Mouse (Mus musculus): ENCODE data around the gene Yeats2. TPM values are rescaled to one million over a fixed set of nuclear protein-coding genes. Genes with fewer than 3 reads are reported as not detected.
"Not testable (repeated sequence)": the region's sequence is repeated elsewhere in the genome, so short reads cannot be mapped to it uniquely, and the experiment has no call there.

Yeats2 gene
- 10 to 100 TPM; 10.7 to 12.0 TPM for total RNA-seq (2021)

- intact Hi-C loops (cut with DNase I), result loop anchor here (5.0 kb wide), 1 partner anchor 34 kb away; no protein-coding TSS in a partner anchor
- peak; percentile 74 for DNase-seq (ENCODE audit: low spot score)
Measured at GRCm38 (mm10) chr16:20140772-20141531, at the start of gene Yeats2. Gene Yeats2 (plus strand): TSS chr16:20141063.

- intact Hi-C loops (cut with DNase I), result loop anchor here (5.0 to 10.0 kb wide), 3 partner anchors 114 to 371 kb away; partner anchors contain the start of gene Klhl6
- DNase-seq (ENCODE audit: low spot score), result no peak
Measured at GRCm38 (mm10) chr16:20095966-20096365, 44.9 kb upstream of the Yeats2 start.

- peak; percentile 91 for DNase-seq (ENCODE audit: low spot score)
- intact Hi-C loops (cut with DNase I), result loop anchor here (5.0 to 10.0 kb wide), 3 partner anchors 115 to 372 kb away; partner anchors contain the start of gene Klhl6
Measured at GRCm38 (mm10) chr16:20097069-20097710, 43.7 kb upstream of the Yeats2 start, which contains the start of gene Klhl24. Gene Klhl24 (plus strand): TSS chr16:20097542.

- peak; percentile 93 for DNase-seq (ENCODE audit: low spot score)
- intact Hi-C loops (cut with DNase I), result loop anchor here (5.0 to 10.0 kb wide), 3 partner anchors 116 to 373 kb away; partner anchors contain the start of gene Klhl6
Measured at GRCm38 (mm10) chr16:20097711-20098374, 43.0 kb upstream of the Yeats2 start.

GRCm38 (mm10) chr16:20098375-20098727 lies 42.5 kb upstream of the Yeats2 start:
- intact Hi-C loops (cut with DNase I), result loop anchor here (5.0 to 10.0 kb wide), 3 partner anchors 116 to 374 kb away; partner anchors contain the start of gene Klhl6
- DNase-seq (ENCODE audit: low spot score), result no peak

- intact Hi-C loops (cut with DNase I), result loop anchor here (5.0 to 10.0 kb wide), 3 partner anchors 117 to 374 kb away; partner anchors contain the start of gene Klhl6
Measured at GRCm38 (mm10) chr16:20098866-20099629, 41.8 kb upstream of the Yeats2 start.

GRCm38 (mm10) chr16:20106996-20107395 lies 33.9 kb upstream of the Yeats2 start:
- DNase-seq (ENCODE audit: low spot score), result no peak
- intact Hi-C loops (cut with DNase I), result loop anchor here (5.0 kb wide), 1 partner anchor 35 kb away; the partner anchor contains the start of gene Yeats2

More at GRCm38 (mm10) chr16:20098866-20099629, 41.8 kb upstream of the Yeats2 start:
- DNase-seq (ENCODE audit: low spot score), result no peak

GRCm38 (mm10) chr16:20108961-20109360 lies 31.9 kb upstream of the Yeats2 start:
- intact Hi-C loops (cut with DNase I), result loop anchor here (5.0 kb wide), 1 partner anchor 33 kb away; the partner anchor contains the start of gene Yeats2

GRCm38 (mm10) chr16:20112649-20113048 lies 28.2 kb upstream of the Yeats2 start:
- intact Hi-C loops (cut with DNase I), result no loop called here
- no peak for DNase-seq (ENCODE audit: low spot score)

More at GRCm38 (mm10) chr16:20108961-20109360, 31.9 kb upstream of the Yeats2 start:
- DNase-seq (ENCODE audit: low spot score), result no peak

GRCm38 (mm10) chr16:20116069-20116468 lies 24.8 kb upstream of the Yeats2 start:
- intact Hi-C loops (cut with DNase I), result no loop called here
- DNase-seq (ENCODE audit: low spot score), result no peak

- intact Hi-C loops (cut with DNase I), result not testable (repeated sequence)
Measured at GRCm38 (mm10) chr16:20126319-20126883, 14.5 kb upstream of the Yeats2 start.

GRCm38 (mm10) chr16:20130397-20130796 lies 10.5 kb upstream of the Yeats2 start:
- intact Hi-C loops (cut with DNase I), result no loop called here
- DNase-seq (ENCODE audit: low spot score), result no peak

More at GRCm38 (mm10) chr16:20126319-20126883, 14.5 kb upstream of the Yeats2 start:
- DNase-seq (ENCODE audit: low spot score), result not testable (repeated sequence)

GRCm38 (mm10) chr16:20144568-20144967 lies 3.7 kb downstream of the Yeats2 start:
- intact Hi-C loops (cut with DNase I), result loop anchor here (5.0 kb wide), 1 partner anchor 37 kb away; no protein-coding TSS in a partner anchor
- no peak for DNase-seq (ENCODE audit: low spot score)

GRCm38 (mm10) chr16:20151991-20152390 lies 11.1 kb downstream of the Yeats2 start:
- no peak for DNase-seq (ENCODE audit: low spot score)
- intact Hi-C loops (cut with DNase I), result no loop called here

- DNase-seq (ENCODE audit: low spot score), result no peak
- intact Hi-C loops (cut with DNase I), result no loop called here
Measured at GRCm38 (mm10) chr16:20153742-20154141, 12.9 kb downstream of the Yeats2 start.

- intact Hi-C loops (cut with DNase I), result no loop called here
Measured at GRCm38 (mm10) chr16:20160130-20160529, 19.3 kb downstream of the Yeats2 start.

GRCm38 (mm10) chr16:20169071-20169470 lies 28.2 kb downstream of the Yeats2 start:
- intact Hi-C loops (cut with DNase I), result no loop called here
- no peak for DNase-seq (ENCODE audit: low spot score)

More at GRCm38 (mm10) chr16:20160130-20160529, 19.3 kb downstream of the Yeats2 start:
- DNase-seq (ENCODE audit: low spot score), result no peak

GRCm38 (mm10) chr16:20169471-20170106 lies 28.7 kb downstream of the Yeats2 start:
- no peak for DNase-seq (ENCODE audit: low spot score)
- intact Hi-C loops (cut with DNase I), result no loop called here

Data from heart, postnatal 25 days (tissue).